Mouse (Mus musculus) myocyte (in vitro differentiated cells): ENCODE results near the gene Myo10. TPM values are rescaled to one million over a fixed set of nuclear protein-coding genes. Genes with fewer than 3 reads are reported as not detected.
A peak's percentile ranks its signal among the peaks of the same experiment; 100 is the strongest.

ENCODE experiments used
- H3K27me3 ChIP-seq: one replicate; pipeline ENCODE4 v1.6.1; 2011; ENCODE audit not compliant: control insufficient read depth, insufficient read depth, insufficient read length
- H3K36me3 ChIP-seq: one replicate; pipeline ENCODE4 v1.6.1; 2011; ENCODE audit not compliant: control insufficient read depth, insufficient read depth
- H3K4me2 ChIP-seq: one replicate; pipeline ENCODE4 v1.6.1; 2011; ENCODE audit warnings: low read depth, control low read depth
- H3K4me3 ChIP-seq: one replicate; pipeline ENCODE4 v1.5.1; 2011; ENCODE audit warnings: mild to moderate bottlenecking, control low read depth, moderate library complexity
- H3K79me2 ChIP-seq: one replicate; pipeline ENCODE4 v1.6.1; 2011; ENCODE audit not compliant: control insufficient read depth, insufficient read depth
- H3ac ChIP-seq: one replicate; pipeline ENCODE4 v1.6.1; 2011; ENCODE audit not compliant: control insufficient read depth, insufficient read length
- CEBPB ChIP-seq: IDR thresholded peaks from 2 replicates; pipeline ENCODE4 v1.6.1; 2011; ENCODE audit warnings: mild to moderate bottlenecking, moderate library complexity; ENCODE audit not compliant: poor library complexity, insufficient read depth, severe bottlenecking
- E2F4 ChIP-seq: IDR thresholded peaks from one replicate; pipeline ENCODE4 v1.6.1; 2011; ENCODE audit warnings: mild to moderate bottlenecking, control low read depth, moderate library complexity; ENCODE audit not compliant: insufficient read depth
- MAX ChIP-seq: IDR thresholded peaks from one replicate; pipeline ENCODE4 v1.6.1; 2011; ENCODE audit warnings: low read depth, mild to moderate bottlenecking, control low read depth
- MYOD1 ChIP-seq, 3 experiments: IDR thresholded peaks; one replicate each; pipeline ENCODE4 v1.6.1; 2011; ENCODE audit warnings: control low read depth in 2 of 3, low read depth in 2 of 3, mild to moderate bottlenecking in 2 of 3, moderate library complexity in 1 of 3; ENCODE audit not compliant: insufficient read length in 2 of 3, control insufficient read depth in 1 of 3
- MYOG ChIP-seq, 3 experiments: IDR thresholded peaks; one replicate each; pipeline ENCODE4 v1.6.1; 2011; ENCODE audit warnings: control low read depth in 2 of 3, low read depth in 2 of 3, mild to moderate bottlenecking in 2 of 3; ENCODE audit not compliant: insufficient read length in 2 of 3, control insufficient read depth in 1 of 3, insufficient read depth in 1 of 3
- POLR2A ChIP-seq: IDR thresholded peaks from one replicate; pipeline ENCODE4 v1.6.1; 2011; ENCODE audit warnings: low read depth, mild to moderate bottlenecking, control low read depth, moderate library complexity; ENCODE audit not compliant: insufficient read length
- POLR2AphosphoS2 ChIP-seq: IDR thresholded peaks from one replicate; pipeline ENCODE4 v1.6.1; 2011; ENCODE audit warnings: low read depth, control low read depth; ENCODE audit not compliant: insufficient read length
- REST ChIP-seq: IDR thresholded peaks from one replicate; pipeline ENCODE4 v1.6.1; 2011; ENCODE audit warnings: mild to moderate bottlenecking, control low read depth, moderate library complexity; ENCODE audit not compliant: insufficient read depth, insufficient read length
- SRF ChIP-seq: IDR thresholded peaks from one replicate; pipeline ENCODE4 v1.6.1; 2011; ENCODE audit warnings: low read depth; ENCODE audit not compliant: control insufficient read depth, insufficient read length
- TCF12 ChIP-seq: IDR thresholded peaks from one replicate; pipeline ENCODE4 v1.6.1; 2011; ENCODE audit warnings: mild to moderate bottlenecking, control low read depth; ENCODE audit not compliant: poor library complexity, insufficient read depth, severe bottlenecking
- TCF3 ChIP-seq: IDR thresholded peaks from one replicate; pipeline ENCODE4 v1.6.1; 2011; ENCODE audit warnings: low read depth, control low read depth; ENCODE audit not compliant: insufficient read length
- USF1 ChIP-seq: IDR thresholded peaks from one replicate; pipeline ENCODE4 v1.6.1; 2011; ENCODE audit warnings: low read depth, mild to moderate bottlenecking, control low read depth, moderate library complexity
- polyA plus RNA-seq: library from polyadenylated mRNA; unstranded; fragments of >200 nt; fragmentation: generic; extraction: Trizol; gene quantifications from one replicate; pipeline ENCODE4 v1.2.1, GENCODE M21; 2012; ENCODE audit warnings: missing spikeins

The Myo10 gene
- polyA plus RNA-seq, 1 experiment: 71.4 TPM

DNA sequence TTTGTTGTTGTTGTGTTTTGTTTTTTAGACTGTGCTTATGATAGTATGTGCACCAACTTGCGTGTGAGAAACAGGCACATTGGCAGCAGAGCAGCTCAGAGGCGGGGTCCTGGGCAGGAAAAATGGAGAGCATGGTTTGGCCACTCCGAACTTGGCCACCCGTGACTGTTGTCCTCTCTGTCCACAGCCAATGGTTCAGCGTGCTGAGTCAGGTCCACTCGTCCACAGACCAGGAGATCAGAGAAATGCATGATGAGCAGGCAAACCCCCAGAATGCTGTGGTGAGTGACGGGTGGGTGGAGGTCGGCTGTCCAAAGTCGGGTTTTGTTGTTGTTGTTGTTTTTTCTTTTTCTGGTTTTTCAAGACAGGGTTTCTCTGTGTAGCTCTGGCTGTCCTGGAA is 173.2 kb downstream of the Myo10 start:
- Histone ChIP-seq H3K27me3 (no peaks in the 10 kb centered on the region), H3K4me3 (no peak overlapping the region), H3K79me2 (no peaks in the 10 kb centered on the region), H3ac (no peak overlapping the region), H3K36me3 (peaks cover 77% of the 10 kb centered on the region), H3K4me2 (no peak overlapping the region)
- TF ChIP-seq POLR2AphosphoS2 (peak; percentile 8), SRF (no peak), E2F4 (no peak)

- no peaks in the 10 kb centered on the region for H3K27me3 ChIP-seq
- H3K36me3 ChIP-seq: peaks cover 79% of the 10 kb centered on the region
- no peak overlapping the region for H3ac ChIP-seq
- H3K79me2 ChIP-seq: no peaks in the 10 kb centered on the region
- no peak overlapping the region for H3K4me3 ChIP-seq
- TF ChIP-seq E2F4 (no peak), REST (no peak), MYOD1 (IDR thresholded peaks at IDR 0.05; ENCODE audit: control insufficient read depth in 1 of 3, insufficient read length in 2 of 3, low read depth in 2 of 3) (no peak), SRF (no peak), MYOG (IDR thresholded peaks at IDR 0.05; ENCODE audit: control insufficient read depth in 1 of 3, insufficient read depth in 1 of 3, insufficient read length in 2 of 3, low read depth in 2 of 3) (no peak), CEBPB (no peak), MAX (no peak), TCF3 (no peak), POLR2A (no peak), USF1 (no peak), TCF12 (no peak), POLR2AphosphoS2 (no peak)
- H3K4me2 ChIP-seq: no peak overlapping the region
These were observed 174.0 kb downstream of the Myo10 start for GRCm38 (mm10) chr15:25796353-25796752.

DNA sequence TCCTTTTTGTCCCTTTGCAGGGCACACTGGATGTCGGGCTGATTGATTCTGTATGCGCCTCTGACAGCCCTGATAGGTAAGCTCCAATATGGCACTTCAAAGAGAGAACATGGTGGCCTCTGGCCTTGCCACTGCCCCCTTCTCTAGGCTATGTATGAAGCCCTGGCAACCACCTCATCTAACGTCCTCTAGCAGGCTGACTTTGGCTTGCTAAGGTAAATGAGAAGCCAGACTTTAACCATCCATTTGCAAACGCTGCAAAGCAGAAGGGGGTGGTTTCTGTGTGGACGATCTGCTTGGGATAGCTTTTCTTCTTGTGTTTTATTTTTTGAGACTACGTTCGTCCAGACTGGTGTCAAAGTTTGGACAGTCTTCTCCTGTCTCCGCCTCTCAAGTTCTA is 174.9 kb downstream of the Myo10 start:
- no peaks in the 10 kb centered on the region for H3K27me3 ChIP-seq
- H3K4me2 ChIP-seq: no peak overlapping the region
- peaks cover 87% of the 10 kb centered on the region for H3K36me3 ChIP-seq
- H3K4me3 ChIP-seq: no peak overlapping the region
- no peak overlapping the region for H3ac ChIP-seq
- TF ChIP-seq USF1 (no peak), MYOG (IDR thresholded peaks at IDR 0.05; ENCODE audit: control insufficient read depth in 1 of 3, insufficient read depth in 1 of 3, insufficient read length in 2 of 3, low read depth in 2 of 3) (no peak), MAX (no peak), TCF3 (no peak), MYOD1 (IDR thresholded peaks at IDR 0.05; ENCODE audit: control insufficient read depth in 1 of 3, insufficient read length in 2 of 3, low read depth in 2 of 3) (no peak), SRF (no peak), REST (no peak), CEBPB (no peak), POLR2A (no peak), POLR2AphosphoS2 (no peak), TCF12 (no peak), E2F4 (no peak)
- H3K79me2 ChIP-seq: no peaks in the 10 kb centered on the region

- Histone ChIP-seq H3K4me3 (no peak overlapping the region), H3K27me3 (no peaks in the 10 kb centered on the region), H3K79me2 (no peaks in the 10 kb centered on the region), H3K4me2 (no peak overlapping the region), H3ac (no peak overlapping the region), H3K36me3 (peaks cover 87% of the 10 kb centered on the region)
- TF ChIP-seq TCF3 (no peak), MAX (no peak), SRF (no peak), E2F4 (no peak), MYOG (IDR thresholded peaks at IDR 0.05; ENCODE audit: control insufficient read depth in 1 of 3, insufficient read depth in 1 of 3, insufficient read length in 2 of 3, low read depth in 2 of 3) (peak in 1 of 3 experiments; percentile 17), REST (no peak), TCF12 (no peak), MYOD1 (IDR thresholded peaks at IDR 0.05; ENCODE audit: control insufficient read depth in 1 of 3, insufficient read length in 2 of 3, low read depth in 2 of 3) (peak; percentile 54 to 95 (median 92)), POLR2AphosphoS2 (no peak), USF1 (no peak)
These were observed 175.6 kb downstream of the Myo10 start for GRCm38 (mm10) chr15:25797888-25798287.

GRCm38 (mm10) chr15:25801726-25802125 is 179.4 kb downstream of the Myo10 start:
- Histone ChIP-seq H3K4me3 (no peak overlapping the region), H3K36me3 (peaks cover 94% of the 10 kb centered on the region), H3K4me2 (no peak overlapping the region), H3K79me2 (no peaks in the 10 kb centered on the region), H3K27me3 (no peaks in the 10 kb centered on the region), H3ac (no peak overlapping the region)
- TF ChIP-seq MYOG (IDR thresholded peaks at IDR 0.05; ENCODE audit: control insufficient read depth in 1 of 3, insufficient read depth in 1 of 3, insufficient read length in 2 of 3, low read depth in 2 of 3) (no peak), SRF (no peak), REST (no peak), MAX (no peak), USF1 (no peak), E2F4 (no peak), TCF12 (no peak), POLR2A (no peak), POLR2AphosphoS2 (no peak), CEBPB (no peak), TCF3 (no peak)
